Mouse (Mus musculus) embryonic facial prominence, embryonic 11.5 days (tissue): ENCODE data around the gene Serbp1. TPM values are rescaled to one million over a fixed set of nuclear protein-coding genes. Genes with fewer than 3 reads are reported as not detected.

Source experiments
- ATAC-seq: fragments of 200-750 bp; cut with Nextera tagmentation; replicated peaks from 2 replicates; pipeline ENCODE4 v1.8.0; 2017; ENCODE audit warnings: low read depth; ENCODE audit not compliant: insufficient number of reproducible peaks, low FRiP score, low TSS enrichment
- DNase-seq: peaks from one replicate; pipeline ENCODE4 v3.0.0-alpha.2; 2015; ENCODE audit warnings: low spot score
- H3K27ac ChIP-seq: fragments of 300-500 bp; sonication (generic); replicated peaks from 2 replicates; pipeline ENCODE4 v1.5.1; 2014; ENCODE audit warnings: mild to moderate bottlenecking, low read depth, low read length, control low read depth
- H3K27me3 ChIP-seq: fragments of 300-500 bp; sonication (generic); 2 replicates; pipeline ENCODE4 v1.6.1; 2014; ENCODE audit warnings: mild to moderate bottlenecking, low read length, moderate library complexity, mixed read lengths; ENCODE audit not compliant: control insufficient read depth, insufficient read depth
- H3K36me3 ChIP-seq: fragments of 300-500 bp; sonication (generic); replicated peaks from 2 replicates; pipeline ENCODE4 v1.6.1; 2014; ENCODE audit warnings: low read depth, mild to moderate bottlenecking, low read length, moderate library complexity, mixed read lengths; ENCODE audit not compliant: control insufficient read depth, insufficient read depth
- H3K4me1 ChIP-seq: fragments of 300-500 bp; sonication (generic); 2 replicates; pipeline ENCODE4 v1.6.1; 2014; ENCODE audit warnings: low read length, mixed read lengths; ENCODE audit not compliant: control insufficient read depth, insufficient read depth
- H3K4me2 ChIP-seq: fragments of 300-500 bp; sonication (generic); 2 replicates; pipeline ENCODE4 v1.6.1; 2014; ENCODE audit warnings: low read depth, mild to moderate bottlenecking, control low read depth, low read length, moderate library complexity
- H3K4me3 ChIP-seq: fragments of 300-500 bp; sonication (generic); 2 replicates; pipeline ENCODE4 v1.5.1; 2014; ENCODE audit warnings: low read depth, low read length, control low read depth
- H3K9ac ChIP-seq: fragments of 300-500 bp; sonication (generic); replicated peaks from 2 replicates; pipeline ENCODE4 v1.6.1; 2014; ENCODE audit warnings: mild to moderate bottlenecking, control low read depth, low read length
- H3K9me3 ChIP-seq: fragments of 300-500 bp; sonication (generic); replicated peaks from 2 replicates; pipeline ENCODE4 v1.6.1; 2016; ENCODE audit warnings: mild to moderate bottlenecking, low read length, inconsistent platforms, mixed read lengths; ENCODE audit not compliant: control insufficient read depth
- WGBS: fragments of 180-500 bp; shearing (Covaris S2); extraction: QIAGEN DNeasy Blood & Tissue Kit; methylation state at CpG from one replicate; pipeline ENCODE4 v1.1.7; 2014; 5-methylcytosine and 5-hydroxymethylcytosine counted together
- polyA plus RNA-seq: library from polyadenylated mRNA; unstranded; fragments of >200 nt; fragmentation: Nextera tagmentation; extraction: Ambion mirVana; gene quantifications from 2 replicates; pipeline ENCODE4 v1.2.1, GENCODE M21; 2014

Serbp1 gene
- polyA plus RNA-seq, result 640 and 669 TPM in 2 replicates

- Histone ChIP-seq H3K27me3 (no peaks in the 10 kb centered on the region), H3K4me2 (no peak within 1 kb of the TSS), H3K36me3 (no peaks in the 10 kb centered on the region), H3K4me3 (no peak within 1 kb of the TSS), H3K9ac (no peak within 1 kb of the TSS), H3K27ac (no peak within 1 kb of the TSS), H3K9me3 (no peaks in the 10 kb centered on the region), H3K4me1 (no peaks in the 10 kb centered on the region)
- DNase-seq, result no peak
- WGBS, result 23% methylated on average over 12 of the region's 12 CpGs
- no peak for ATAC-seq
Observed at GRCm38 (mm10) chr6:67237977-67238376, at the start of gene Serbp1. Serbp1 (plus strand) TSS chr6:67238176.

- 0 out of 2 replicates have a peak, but pooled peaks cover 2% of the 10 kb centered on the region for H3K4me1 ChIP-seq
- no peaks in the 10 kb centered on the region for H3K27me3 ChIP-seq
- no peaks in the 10 kb centered on the region for H3K36me3 ChIP-seq
- DNase-seq, result no peak
- 77% methylated on average over 2 of the region's 2 CpGs for WGBS
- no peak for ATAC-seq
- no peak overlapping the region for H3K9ac ChIP-seq
- no peak overlapping the region for H3K4me3 ChIP-seq
- no peak overlapping the region for H3K4me2 ChIP-seq
- H3K27ac ChIP-seq, result no peak overlapping the region
- H3K9me3 ChIP-seq, result no peaks in the 10 kb centered on the region
Observed at GRCm38 (mm10) chr6:67193591-67193990, 44.4 kb upstream of the Serbp1 start.

GRCm38 (mm10) chr6:67194606-67195005 is 43.4 kb upstream of the Serbp1 start:
- Histone ChIP-seq H3K36me3 (no peaks in the 10 kb centered on the region), H3K27ac (no peak overlapping the region), H3K9ac (no peak overlapping the region), H3K4me2 (no peak overlapping the region), H3K4me3 (no peak overlapping the region), H3K4me1 (0 out of 2 replicates have a peak, but pooled peaks cover 2% of the 10 kb centered on the region), H3K9me3 (no peaks in the 10 kb centered on the region), H3K27me3 (no peaks in the 10 kb centered on the region)
- no peak for ATAC-seq
- no peak for DNase-seq
- 86% methylated on average over 6 of the region's 6 CpGs for WGBS

- ATAC-seq (peak; percentile 26; the same call in 1 of the 2 replicates), DNase-seq (peak; percentile 49)
- Histone ChIP-seq H3K9me3 (no peaks in the 10 kb centered on the region), H3K4me3 (no peak overlapping the region), H3K4me1 (0 out of 2 replicates have a peak, but pooled peaks cover 2% of the 10 kb centered on the region), H3K27me3 (no peaks in the 10 kb centered on the region), H3K27ac (no peak overlapping the region), H3K36me3 (no peaks in the 10 kb centered on the region), H3K9ac (no peak overlapping the region), H3K4me2 (no peak overlapping the region)
- 8% methylated on average over 7 of the region's 7 CpGs for WGBS
Observed at GRCm38 (mm10) chr6:67195148-67195611, 42.8 kb upstream of the Serbp1 start.

- no peak overlapping the region for H3K27ac ChIP-seq
- 0 out of 2 replicates have a peak, but pooled peaks cover 2% of the 10 kb centered on the region for H3K4me1 ChIP-seq
- H3K4me3 ChIP-seq, result no peak overlapping the region
- DNase-seq (no peak), ATAC-seq (no peak)
- H3K9me3 ChIP-seq, result no peaks in the 10 kb centered on the region
- WGBS, result 87% methylated on average over 6 of the region's 6 CpGs
- H3K27me3 ChIP-seq, result no peaks in the 10 kb centered on the region
- no peak overlapping the region for H3K9ac ChIP-seq
- no peaks in the 10 kb centered on the region for H3K36me3 ChIP-seq
- H3K4me2 ChIP-seq, result no peak overlapping the region
Observed at GRCm38 (mm10) chr6:67196821-67197220, 41.2 kb upstream of the Serbp1 start.

- Histone ChIP-seq H3K27ac (no peak overlapping the region), H3K9me3 (no peaks in the 10 kb centered on the region), H3K9ac (no peak overlapping the region), H3K4me2 (no peak overlapping the region), H3K27me3 (no peaks in the 10 kb centered on the region), H3K4me1 (0 out of 2 replicates have a peak, but pooled peaks cover 2% of the 10 kb centered on the region), H3K36me3 (no peaks in the 10 kb centered on the region), H3K4me3 (no peak overlapping the region)
- 17% methylated on average over 4 of the region's 4 CpGs for WGBS
- DNase-seq (peak; percentile 61), ATAC-seq (no peak)
Observed at GRCm38 (mm10) chr6:67198085-67198484, 39.9 kb upstream of the Serbp1 start.

- H3K4me2 ChIP-seq, result no peak overlapping the region
- 49% methylated on average over 5 of the region's 5 CpGs for WGBS
- H3K36me3 ChIP-seq, result no peaks in the 10 kb centered on the region
- ATAC-seq, result no peak
- H3K4me1 ChIP-seq, result no peaks in the 10 kb centered on the region
- no peaks in the 10 kb centered on the region for H3K9me3 ChIP-seq
- DNase-seq, result no peak
- H3K9ac ChIP-seq, result no peak overlapping the region
- H3K27ac ChIP-seq, result no peak overlapping the region
- H3K4me3 ChIP-seq, result no peak overlapping the region
- no peaks in the 10 kb centered on the region for H3K27me3 ChIP-seq
Observed at GRCm38 (mm10) chr6:67200715-67201322, 37.2 kb upstream of the Serbp1 start.
